Mouse (Mus musculus): ENCODE measurements around the gene Yif1a.

Yif1a gene

DNA sequence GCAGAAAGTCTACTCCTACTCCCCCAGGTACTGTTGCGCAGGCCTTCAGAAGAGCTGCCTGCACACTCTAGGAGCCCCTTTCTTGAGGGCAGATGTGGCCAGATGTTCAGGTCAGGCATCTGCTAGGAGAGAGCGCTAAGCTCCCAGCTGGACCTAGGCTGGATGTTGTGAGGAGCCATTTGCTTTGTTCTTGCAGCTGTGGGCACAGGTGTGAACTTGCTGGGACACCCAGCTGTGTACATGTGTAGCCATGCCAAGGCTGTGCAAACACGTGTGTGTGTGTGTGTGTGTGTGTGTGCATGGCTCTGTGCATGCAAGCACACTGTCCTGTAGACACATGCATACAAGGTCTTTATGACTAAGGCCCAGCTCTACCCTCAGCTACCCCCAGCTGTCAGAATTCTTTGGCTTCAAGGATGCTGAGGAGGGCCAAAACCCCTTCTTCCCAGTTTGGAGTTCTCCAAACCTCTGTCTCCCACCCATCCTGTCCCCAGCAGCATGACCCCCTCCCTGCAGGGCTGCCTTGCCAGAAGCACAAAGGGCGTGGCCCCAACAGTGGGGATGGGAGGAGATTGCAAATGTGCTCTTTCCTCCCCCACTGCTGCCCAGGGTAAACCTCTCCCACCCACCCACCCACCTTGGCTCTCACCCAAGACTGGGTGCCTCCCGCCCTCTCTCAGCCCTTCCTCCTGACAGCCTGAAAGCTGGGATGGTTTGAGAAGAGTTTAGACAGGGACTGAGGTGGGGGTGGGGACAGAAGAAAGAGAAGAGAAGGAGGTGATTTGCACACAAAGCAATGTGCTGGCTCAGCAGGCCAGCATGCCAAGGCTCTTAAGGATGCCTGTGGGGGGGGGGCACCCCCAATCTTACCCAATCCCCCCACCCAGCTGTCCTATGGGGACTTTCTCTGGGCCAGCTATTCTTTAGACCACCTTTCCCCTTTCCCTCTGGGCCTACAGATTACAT is 27.7 kb upstream of the Yif1a start:
- DNase-seq: no peak

DNA sequence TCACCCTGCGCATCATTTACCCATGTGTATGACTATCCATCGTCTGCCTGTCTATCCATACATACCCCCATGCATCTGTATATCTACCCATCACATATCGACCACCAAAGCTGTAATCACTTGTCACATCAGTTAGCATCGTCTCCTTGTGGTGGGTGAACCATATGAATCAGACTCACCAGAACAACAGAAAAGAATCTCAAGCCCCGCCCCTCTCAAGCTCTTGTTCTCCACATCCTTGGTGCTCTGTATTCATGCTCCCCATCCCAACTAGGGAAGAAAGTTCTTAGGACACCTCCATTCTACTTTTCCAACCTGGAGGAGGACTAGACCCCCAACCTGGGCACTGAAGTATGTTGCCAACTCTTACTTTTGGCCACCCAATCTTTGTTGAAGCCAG is 26.3 kb upstream of the Yif1a start:
- DNase-seq: no peak

DNA sequence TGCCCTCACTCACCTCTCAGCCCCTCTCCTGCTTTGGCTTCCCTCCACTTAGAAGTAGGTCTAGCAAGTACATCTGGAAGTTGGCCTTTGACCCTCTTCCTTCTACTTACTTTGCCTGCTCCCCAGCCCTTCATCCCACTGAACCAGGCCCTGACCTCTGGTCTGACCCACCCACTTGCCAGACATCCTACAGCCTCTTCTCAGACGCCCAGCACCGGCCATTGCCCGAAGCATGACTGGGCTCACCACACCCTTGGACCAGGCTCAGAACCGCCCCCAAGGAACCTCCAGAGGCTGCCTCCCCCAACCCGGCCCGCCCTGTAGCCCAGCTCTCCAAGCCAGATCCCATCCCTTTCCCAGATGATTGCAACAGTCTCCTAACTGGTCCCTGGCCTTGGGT is 25.9 kb upstream of the Yif1a start:
- no peak for DNase-seq

DNA sequence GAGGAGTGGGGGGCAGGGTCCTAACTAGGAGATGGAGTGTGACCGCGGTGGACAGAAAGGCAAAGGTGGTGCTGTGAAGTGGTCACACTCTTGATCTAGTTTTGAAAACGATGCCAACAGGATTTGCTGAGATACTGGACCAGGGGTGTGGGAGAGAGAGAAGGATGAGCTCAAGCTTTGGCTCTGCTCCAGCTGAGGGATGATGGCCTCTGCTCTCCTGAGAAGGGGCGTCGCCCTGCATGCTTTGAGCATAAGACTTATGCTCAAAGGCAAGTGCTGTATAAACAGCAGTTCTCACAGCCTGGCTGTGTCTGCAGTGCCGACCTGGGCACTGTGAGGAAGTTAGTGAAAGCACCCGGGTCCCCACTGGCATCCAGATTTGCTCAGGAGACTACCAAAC is 23.2 kb upstream of the Yif1a start:
- no peak for DNase-seq

DNA sequence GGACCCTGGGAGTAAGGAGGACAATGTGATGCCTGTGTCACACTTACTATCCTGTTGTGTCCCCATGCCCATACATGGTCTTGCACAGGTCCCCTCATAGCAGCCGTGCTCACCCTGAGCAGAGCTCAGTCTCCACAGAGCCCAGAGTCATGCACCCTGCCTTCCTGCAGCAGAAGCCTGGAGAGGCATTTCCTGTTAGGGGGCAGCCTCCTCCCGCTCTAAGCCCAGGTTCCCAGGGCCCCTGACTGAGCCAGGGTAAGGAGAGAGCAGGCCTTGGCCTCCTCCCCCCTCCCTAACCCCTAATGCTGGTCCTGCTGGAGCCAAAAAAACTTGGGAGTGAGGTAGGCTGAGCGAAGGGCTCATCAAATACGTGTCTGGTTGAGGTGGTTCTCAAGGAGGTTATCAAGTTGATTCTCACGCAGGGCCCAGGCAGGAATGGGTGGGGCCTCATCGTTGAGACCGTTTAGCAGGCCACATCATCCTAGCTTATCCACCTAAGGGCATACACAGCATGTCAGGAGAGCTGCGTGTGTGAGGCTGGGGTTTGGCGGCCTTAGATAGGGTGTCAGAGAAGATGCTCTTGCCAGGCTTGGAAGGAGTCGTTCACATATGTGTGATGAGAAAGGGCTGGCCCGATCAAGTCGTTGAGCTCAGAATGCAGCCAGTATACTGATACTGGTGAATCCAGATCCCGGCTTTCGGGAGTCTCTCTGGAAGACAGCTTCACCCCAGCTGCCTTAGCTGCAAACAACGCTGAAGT is 21.1 kb upstream of the Yif1a start:
- DNase-seq: no peak

DNA sequence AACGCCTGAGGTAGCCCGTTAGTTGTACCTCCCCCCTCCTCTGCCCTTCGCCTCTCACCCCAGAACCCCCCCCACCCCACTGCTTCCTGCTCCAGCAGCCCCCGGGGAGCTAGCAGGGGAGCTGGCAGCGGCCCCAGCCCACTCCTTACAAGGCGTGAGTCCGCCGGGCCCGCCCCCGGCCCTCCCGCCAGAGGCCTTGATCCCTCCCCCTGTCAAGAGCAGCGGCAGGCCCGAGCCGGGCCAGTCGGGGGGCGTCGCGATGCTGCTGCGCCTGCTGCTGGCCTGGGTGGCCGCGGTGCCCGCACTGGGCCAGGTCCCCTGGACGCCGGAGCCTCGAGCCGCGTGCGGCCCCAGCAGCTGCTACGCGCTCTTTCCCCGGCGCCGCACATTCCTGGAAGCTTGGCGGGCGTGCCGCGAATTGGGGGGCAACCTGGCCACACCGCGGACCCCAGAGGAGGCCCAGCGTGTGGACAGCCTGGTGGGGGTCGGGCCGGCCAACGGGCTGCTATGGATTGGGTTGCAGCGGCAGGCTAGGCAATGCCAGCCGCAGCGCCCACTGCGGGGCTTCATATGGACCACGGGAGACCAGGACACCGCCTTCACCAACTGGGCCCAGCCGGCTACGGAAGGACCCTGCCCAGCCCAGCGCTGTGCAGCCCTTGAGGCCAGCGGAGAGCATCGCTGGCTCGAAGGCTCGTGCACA is 20.3 kb upstream of the Yif1a start, which contains the start of gene Cd248:
Gene Cd248, plus strand, starts transcription at position 212 of the 703 bp plus-strand sequence.
- DNase-seq: no peak

DNA sequence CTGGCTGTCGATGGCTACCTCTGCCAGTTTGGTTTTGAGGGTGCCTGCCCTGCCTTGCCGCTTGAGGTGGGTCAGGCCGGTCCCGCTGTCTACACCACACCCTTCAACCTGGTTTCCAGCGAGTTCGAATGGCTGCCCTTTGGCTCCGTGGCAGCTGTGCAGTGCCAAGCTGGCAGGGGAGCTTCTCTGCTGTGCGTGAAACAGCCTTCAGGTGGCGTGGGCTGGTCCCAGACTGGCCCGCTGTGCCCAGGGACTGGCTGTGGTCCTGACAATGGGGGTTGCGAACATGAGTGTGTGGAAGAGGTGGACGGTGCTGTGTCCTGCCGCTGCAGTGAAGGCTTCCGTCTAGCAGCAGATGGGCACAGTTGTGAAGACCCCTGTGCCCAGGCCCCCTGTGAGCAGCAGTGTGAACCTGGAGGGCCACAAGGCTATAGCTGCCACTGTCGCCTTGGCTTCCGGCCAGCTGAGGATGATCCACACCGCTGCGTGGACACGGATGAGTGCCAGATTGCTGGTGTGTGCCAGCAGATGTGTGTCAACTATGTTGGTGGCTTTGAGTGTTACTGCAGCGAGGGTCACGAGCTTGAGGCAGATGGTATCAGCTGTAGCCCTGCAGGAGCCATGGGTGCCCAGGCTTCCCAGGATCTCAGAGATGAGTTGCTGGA is 19.6 kb upstream of the Yif1a start:
- DNase-seq: peak; percentile 31

DNA sequence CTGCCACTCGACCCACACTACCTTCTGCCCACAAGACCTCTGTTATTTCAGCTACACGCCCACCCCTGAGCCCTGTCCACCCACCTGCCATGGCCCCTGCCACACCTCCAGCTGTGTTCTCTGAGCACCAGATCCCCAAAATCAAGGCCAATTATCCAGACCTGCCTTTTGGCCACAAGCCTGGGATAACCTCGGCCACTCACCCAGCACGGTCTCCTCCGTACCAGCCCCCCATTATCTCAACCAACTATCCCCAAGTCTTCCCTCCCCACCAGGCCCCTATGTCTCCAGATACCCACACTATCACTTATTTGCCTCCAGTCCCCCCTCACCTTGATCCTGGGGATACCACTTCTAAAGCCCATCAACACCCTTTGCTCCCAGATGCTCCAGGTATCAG is 18.9 kb upstream of the Yif1a start:
- no peak for DNase-seq

DNA sequence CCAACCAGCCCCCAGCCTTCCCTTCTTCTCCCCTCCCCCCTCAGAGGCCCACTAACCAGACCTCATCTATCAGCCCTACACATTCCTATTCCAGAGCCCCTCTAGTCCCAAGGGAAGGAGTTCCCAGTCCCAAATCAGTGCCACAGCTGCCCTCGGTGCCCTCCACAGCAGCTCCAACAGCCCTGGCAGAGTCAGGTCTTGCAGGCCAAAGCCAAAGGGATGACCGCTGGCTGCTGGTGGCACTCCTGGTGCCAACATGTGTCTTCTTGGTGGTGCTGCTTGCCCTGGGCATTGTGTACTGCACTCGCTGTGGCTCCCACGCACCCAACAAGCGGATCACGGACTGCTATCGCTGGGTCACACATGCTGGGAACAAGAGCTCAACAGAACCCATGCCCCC is 18.4 kb upstream of the Yif1a start:
- no peak for DNase-seq

DNA sequence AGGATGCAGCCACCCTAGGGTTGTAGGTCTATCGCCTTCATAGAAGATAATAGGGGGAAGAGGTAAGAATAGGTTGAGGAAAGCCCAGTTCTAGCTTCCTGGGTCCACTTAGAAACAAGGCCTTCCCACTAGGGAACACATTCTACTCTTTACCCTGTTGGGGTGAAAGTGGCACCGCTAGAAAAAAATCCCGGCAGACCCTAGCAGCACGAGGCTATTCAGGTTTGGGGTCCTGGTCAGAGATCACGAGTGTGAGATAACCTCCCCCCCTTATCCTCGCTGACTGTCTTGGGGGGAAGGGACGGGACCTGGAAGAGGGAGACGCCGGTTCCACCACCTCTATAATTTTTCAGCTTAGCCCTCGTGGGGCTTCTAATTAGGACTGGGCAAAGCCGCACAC is 17.3 kb upstream of the Yif1a start:
- DNase-seq: no peak

DNA sequence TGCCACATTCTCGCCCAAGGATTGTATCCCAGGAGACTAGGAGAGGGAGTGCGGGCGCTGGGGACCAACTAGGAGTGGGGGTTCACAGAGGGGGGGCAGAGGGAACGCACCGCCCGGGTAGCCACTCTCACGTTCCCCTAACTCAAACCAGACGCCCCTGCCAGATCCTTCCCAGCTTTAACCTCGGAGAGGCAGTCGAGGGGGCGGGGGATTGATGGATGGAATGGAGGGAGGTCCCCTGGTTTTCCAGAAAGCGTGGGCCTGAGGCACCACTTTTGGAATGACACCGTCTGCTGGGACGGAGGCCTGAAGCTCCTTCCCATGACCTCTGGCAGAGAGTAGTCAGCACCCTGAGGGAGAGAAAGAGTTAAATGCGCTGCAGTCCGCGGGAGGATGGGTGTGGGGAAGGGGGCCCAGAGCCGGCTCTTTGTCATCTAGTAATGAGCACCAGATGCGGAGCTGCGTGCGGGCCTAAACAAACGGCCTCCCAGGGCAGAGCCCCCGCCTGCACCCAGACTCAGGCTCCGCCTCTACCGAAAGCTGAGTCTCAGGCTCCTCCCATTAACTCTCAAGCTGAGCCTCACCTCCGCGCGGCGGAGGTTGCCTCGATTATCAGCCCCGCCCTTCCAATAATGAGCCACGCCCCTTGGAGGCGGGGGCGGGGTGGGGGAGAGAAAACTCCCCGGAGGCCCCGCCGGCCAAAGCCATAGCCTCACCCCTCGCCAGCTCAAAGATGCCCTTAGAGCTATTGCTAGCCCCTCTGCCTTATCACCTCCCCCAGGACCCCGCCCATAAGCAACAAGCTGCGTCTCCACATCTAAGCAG is 16.6 kb upstream of the Yif1a start:
- DNase-seq: peak; percentile 41

DNA sequence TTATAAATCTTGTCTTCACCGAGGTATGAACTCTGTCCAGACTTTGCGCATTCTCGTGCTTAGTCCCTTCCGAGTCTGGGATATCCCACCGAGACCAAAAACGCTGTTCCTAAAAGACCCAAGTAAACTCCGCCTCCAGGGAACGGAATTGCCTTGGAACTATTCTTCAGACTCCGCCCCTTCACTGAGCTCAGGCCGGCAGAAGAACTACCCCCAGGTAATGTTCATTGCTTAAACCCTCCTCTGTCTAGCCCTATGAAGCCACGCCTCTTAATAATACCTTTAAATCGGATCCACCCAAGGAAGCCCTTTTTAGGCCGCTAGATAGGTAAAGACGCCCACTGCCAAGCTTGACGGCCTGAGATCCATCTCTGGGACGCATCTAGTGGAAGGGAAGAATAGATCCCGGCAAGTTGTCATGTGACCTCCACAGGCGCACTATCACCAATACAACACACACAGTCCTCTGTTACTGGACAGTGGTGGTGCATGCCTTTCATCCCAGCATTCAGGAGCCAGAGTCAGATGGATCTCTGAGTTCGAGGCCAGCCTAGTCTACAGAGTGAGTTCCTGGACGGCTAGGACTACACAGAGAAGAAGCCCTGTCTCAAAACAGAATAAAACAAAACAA is 15.8 kb upstream of the Yif1a start:
- no peak for DNase-seq

DNA sequence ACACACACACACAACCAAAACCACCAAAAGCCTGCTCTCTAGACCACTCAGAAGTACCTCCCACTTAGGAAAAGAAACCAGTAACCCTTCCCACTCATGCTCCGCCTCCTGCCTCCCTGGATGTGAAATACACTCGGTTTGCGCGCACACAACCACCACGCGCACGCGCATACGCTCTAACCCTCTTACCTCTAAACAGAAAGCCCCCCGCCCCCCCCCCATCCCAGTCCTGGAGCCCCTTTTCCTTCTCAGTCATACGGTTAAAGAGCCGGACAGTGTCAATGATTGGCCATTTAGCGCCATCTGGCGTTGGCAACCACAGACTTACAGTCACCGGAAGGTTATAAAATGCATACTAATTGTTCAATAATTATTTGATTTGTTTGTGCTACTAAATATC is 15.3 kb upstream of the Yif1a start:
- no peak for DNase-seq

DNA sequence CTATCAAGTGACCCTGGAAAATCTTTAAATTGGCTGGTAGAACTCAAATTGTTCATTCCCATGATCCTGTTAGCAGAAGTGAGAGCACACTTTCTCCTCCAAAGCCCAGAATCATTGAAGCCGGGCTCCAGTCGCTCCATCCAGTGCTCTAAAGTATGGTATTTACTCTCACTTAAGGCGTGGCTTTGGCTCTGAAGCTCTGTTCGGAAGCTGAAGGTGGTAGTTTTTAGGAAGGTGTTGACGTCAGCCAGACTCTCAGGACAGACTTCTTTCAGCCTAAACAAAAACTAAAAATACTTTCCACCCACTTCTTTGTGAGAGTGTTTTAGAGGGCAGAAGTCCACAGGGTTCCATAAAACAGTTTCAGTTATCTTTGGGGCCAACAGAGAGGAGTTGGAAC is 14.8 kb upstream of the Yif1a start:
- no peak for DNase-seq

DNA sequence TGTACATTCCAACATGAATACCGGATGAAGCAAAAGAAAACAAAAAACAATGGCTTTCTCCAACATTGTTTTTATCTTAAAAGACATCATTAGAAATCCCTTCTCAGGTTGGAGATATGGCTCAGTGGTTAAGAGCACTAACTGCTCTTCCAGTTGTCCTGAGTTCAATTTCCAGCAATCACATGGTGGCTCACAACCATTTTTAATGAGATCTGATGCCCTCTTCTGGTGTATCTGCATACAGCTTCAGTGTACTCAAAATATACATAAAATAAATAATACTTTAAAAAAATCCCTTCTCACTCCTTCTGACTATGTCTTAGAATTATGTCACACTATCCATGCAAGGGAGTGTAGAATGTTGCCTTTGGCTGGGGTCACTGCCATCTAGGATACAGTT is 9.1 kb upstream of the Yif1a start:
- no peak for DNase-seq

DNA sequence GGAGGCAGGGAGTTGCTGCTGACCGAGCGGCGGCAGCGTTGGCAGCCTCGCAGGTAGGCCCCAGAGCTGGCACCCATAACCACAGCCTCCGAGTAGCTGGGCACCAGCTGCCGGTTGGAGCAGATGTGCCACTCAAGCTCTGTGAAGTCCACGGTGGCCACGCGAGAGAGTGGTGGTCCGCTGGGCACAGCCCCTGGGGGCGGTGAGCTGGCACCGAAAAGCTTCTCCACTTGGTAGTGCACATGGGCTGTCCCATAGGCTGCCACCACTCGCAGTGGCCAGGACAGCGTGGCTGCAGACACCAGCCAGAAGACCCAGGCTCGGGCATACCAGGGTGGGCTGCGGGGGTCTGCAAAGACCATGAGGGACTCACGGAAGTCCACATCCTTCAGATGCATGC is 6.3 kb upstream of the Yif1a start:
- DNase-seq: no peak

DNA sequence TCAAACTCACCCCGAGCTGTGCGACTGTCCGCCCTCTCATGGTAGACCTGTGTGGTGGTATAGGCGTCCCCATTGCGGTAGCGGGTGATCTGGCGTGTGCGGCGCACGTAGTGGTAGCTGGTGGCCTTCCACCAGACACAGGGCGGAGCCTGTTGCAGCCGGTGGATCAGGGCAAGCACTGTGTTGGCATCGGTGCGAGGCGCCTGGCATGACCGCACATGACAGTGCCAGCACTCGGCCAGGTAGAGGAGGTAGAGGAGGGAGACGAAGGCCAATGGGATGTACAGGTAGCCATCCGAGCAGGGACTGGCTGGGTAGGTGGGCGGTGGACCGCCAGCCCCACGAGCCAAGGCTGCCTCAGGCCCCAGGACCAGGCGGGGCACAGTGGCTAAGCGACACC is 5.7 kb upstream of the Yif1a start:
- no peak for DNase-seq

DNA sequence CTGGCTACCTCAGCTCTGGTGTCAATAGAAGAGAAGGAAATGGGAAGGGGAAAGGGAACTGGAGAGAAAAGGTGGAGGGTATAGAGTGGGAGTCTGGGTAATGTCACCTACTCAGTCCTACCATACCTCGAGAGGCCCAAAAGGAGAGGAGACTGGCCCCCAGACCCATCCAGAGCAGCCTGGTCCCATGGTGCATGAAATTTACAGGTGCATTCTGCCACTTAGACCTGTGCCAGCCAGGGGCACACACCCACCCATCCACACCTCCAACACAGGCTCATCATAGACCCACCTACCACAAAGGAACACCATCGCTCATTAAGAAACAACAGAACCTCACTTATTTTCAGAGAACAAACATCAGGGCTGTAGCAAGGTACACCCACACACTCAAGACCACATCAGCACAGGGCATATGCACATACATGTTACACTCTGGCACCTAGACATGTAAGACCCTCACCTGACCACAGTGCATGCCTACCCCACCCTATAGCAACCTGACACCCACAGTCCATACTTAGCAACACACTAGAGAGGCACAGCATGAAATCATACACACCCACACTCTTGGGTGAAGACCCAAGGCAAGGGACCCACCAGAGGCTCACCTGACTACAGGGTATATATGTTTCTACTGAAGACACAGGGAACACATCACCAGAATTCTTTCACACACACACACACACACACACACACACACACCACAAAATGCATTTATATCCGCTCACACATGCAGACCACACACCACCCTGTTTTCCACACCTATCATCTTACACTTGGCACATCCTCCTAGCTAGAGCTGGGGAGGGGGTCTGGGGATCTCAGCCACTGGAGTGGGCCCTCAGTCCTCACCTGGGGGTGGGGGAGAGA is 4.1 kb upstream of the Yif1a start:
- no peak for DNase-seq

DNA sequence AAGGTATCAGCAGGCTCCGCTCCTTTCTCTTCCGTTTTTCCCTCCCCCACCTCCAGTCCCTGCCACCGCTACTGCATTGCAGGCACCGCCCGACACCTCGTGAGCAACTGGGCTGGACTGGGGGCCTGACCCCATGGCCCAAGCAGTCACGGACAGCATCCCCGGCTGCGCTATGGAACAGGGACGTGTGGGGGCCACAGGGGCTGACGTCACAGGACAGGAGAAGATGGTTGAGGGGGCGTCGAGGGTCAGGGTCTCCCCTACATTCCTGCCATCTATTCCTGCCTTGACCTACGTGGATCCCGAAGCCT is 3.5 kb upstream of the Yif1a start:
- DNase-seq: no peak

DNA sequence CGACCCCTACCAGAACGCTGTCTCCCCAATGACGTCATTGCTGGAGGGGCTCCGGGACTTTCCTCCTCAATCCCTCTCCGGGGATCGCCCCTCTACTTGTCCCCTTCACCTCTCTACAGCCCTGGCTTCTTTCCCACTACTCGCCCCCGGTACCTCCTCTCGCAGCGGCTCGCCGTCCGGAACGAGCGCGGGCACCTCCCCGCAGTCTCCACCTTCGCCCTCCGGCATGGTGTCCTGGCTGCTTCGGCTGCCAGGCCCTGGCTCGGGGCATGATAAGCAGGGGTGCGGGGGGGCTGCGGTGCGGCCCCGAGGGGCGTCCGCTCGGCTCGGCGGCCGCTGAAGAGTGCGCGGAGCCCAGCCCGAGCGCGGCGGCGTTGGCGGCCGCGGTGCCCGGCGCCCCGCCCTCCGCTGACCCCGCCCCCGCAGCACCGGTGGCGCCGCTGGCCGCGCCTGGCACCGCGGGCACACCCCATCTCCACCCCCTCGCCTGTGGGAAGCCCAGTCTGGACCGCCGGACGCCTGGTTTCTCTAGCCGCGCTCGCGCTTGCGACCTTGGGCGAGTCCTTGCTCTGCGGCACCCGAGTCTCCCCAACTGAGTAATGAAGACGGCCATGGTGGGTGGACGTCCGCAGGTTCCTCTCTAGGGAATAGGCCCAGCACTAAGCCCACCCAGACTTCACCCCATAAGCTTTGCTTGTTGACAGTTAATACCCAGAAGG is 3.0 kb upstream of the Yif1a start, which contains the start of gene Tmem151a:
Gene Tmem151a, minus strand, starts transcription at position 387 of the 719 bp plus-strand sequence.
- peak; percentile 71 for DNase-seq
